ENCODE assay signal across 12 mouse cellular contexts in genomic region chr12:25141311-25141710, GRCm38 (mm10). TPM values are rescaled to one million over a fixed set of nuclear protein-coding genes. Genes with fewer than 3 reads are reported as not detected.
DNase-seq lines count a peak whose midpoint lies in the region; ATAC-seq and TF ChIP-seq lines count a peak whose summit lies in the region.
"Had no signal": no experiment of that assay in that cellular context is flagged by ENCODE, and none has a peak within 500 bp of the region (broad histone marks: within the 10 kb centered on the region; RNA-seq: fewer than 3 reads in every experiment).

No protein-coding gene starts in this region.

- H3K9me3 ChIP-seq in intestine, postnatal 0 days (ENCODE audit: control insufficient read depth) = no peaks in the 10 kb centered on the region
- H3K9me3 ChIP-seq: midbrain, embryonic 12.5 days had no signal

- H3K4me1 ChIP-seq in intestine, postnatal 0 days (replicated peaks; ENCODE audit: control insufficient read depth, insufficient read depth, low read length) = no peaks in the 10 kb centered on the region

- no peaks in the 10 kb centered on the region for H3K27me3 ChIP-seq in intestine, postnatal 0 days (replicated peaks; ENCODE audit: control insufficient read depth, insufficient read depth, low read length)

- no peak for ATAC-seq in intestine, postnatal 0 days
- 0 out of 2 replicates have a peak, but pooled peaks have one; percentile 17 for ATAC-seq in megakaryocyte, adult 5-6 weeks (ENCODE audit: poor library complexity, severe bottlenecking)
- ATAC-seq: lung, postnatal 0 days had no signal

- no peak overlapping the region for H3K4me3 ChIP-seq in intestine, postnatal 0 days (ENCODE audit: low read depth, low read length)
- H3K4me3 ChIP-seq: midbrain, embryonic 12.5 days had no signal

- H3K4me2 ChIP-seq in intestine, postnatal 0 days (replicated peaks; ENCODE audit: low read depth) = no peak overlapping the region
- H3K4me2 ChIP-seq: midbrain, embryonic 12.5 days had no signal

- TF ChIP-seq CTCF in intestine, postnatal 0 days (IDR thresholded peaks at IDR 0.05; ENCODE audit: low read depth) = 0 out of 2 replicates have a peak, but pooled peaks have one; percentile 3

- H3K27ac ChIP-seq in intestine, postnatal 0 days (ENCODE audit: low read depth, low read length) = no peak overlapping the region
- H3K27ac ChIP-seq: midbrain, embryonic 12.5 days; stomach, postnatal 0 days had no signal

- H3K9ac ChIP-seq in intestine, postnatal 0 days (ENCODE audit: low read depth, low read length) = no peak overlapping the region
- H3K9ac ChIP-seq: midbrain, embryonic 12.5 days had no signal

- peak; percentile 70 for DNase-seq in adrenal gland, adult 2 months
- DNase-seq in adrenal gland, adult 18-20 months (ENCODE audit: low spot score in 2 of 2) = no peak
- DNase-seq in kidney, adult 11 months = peak; percentile 54
- no peak for DNase-seq in kidney, postnatal 4 days
- DNase-seq in urinary bladder, postnatal 25 days (ENCODE audit: low spot score) = no peak
- DNase-seq in testis, postnatal 14 days (ENCODE audit: low spot score) = no peak
- DNase-seq: spleen, adult 18-20 months had no signal

- 58% methylated on average over 7 of the region's 7 CpGs for WGBS in intestine, postnatal 0 days

- H3K36me3 ChIP-seq in intestine, postnatal 0 days (ENCODE audit: control insufficient read depth, insufficient read depth) = no peaks in the 10 kb centered on the region
- H3K36me3 ChIP-seq: midbrain, embryonic 12.5 days had no signal

RNA-seq across cellular contexts. Expression of gene Id2, which starts 44.4 kb away (rescaled TPM):
- 100 to 1,000 TPM; 314 to 605 TPM for total RNA-seq in adrenal gland, adult 2 months (2021)
- polyA plus RNA-seq in adrenal gland, adult 2 months (2012; rRNA removed) = 408 and 447 TPM in 2 replicates
- 100 to 1,000 TPM; 404 to 543 TPM for total RNA-seq in adrenal gland, adult 18-20 months (2021)
- 313 and 344 TPM in 2 replicates for polyA plus RNA-seq in intestine, postnatal 0 days (2015; fragmentation: Nextera tagmentation; extraction: Ambion mirVana)
- total RNA-seq in megakaryocyte, adult 5-6 weeks (2015) = 188 and 198 TPM in 2 replicates
- total RNA-seq in megakaryocyte, adult 5-6 weeks (2017) = 96.7 and 108 TPM in 2 replicates

Comparison
In these comparisons a context has a peak if more than half of its experiments do, and no peak if none do; other contexts are left out.
1. DNase-seq: peak in adrenal gland, adult 2 months (single experiment) and kidney, adult 11 months (single experiment); none in adrenal gland, adult 18-20 months (0 of 2), kidney, postnatal 4 days (0 of 2), urinary bladder, postnatal 25 days (single experiment) and testis, postnatal 14 days (single experiment).